Mouse (Mus musculus) erythroblast, embryonic 14.5 days (primary cell): ENCODE results near the gene Cd6. TPM values are rescaled to one million over a fixed set of nuclear protein-coding genes. Genes with fewer than 3 reads are reported as not detected.

Experiments used
- H3K27me3 ChIP-seq: 2 replicates; pipeline ENCODE4 v1.6.1; 2012; ENCODE audit warnings: inconsistent platforms; ENCODE audit not compliant: control insufficient read depth
- H3K36me3 ChIP-seq: 2 replicates; pipeline ENCODE4 v1.6.1; 2012; ENCODE audit warnings: mild to moderate bottlenecking, inconsistent platforms; ENCODE audit not compliant: control insufficient read depth
- H3K4me1 ChIP-seq: 2 replicates; pipeline ENCODE4 v1.6.1; 2012; ENCODE audit warnings: inconsistent platforms; ENCODE audit not compliant: control insufficient read depth
- H3K4me3 ChIP-seq: replicated peaks from 2 replicates; pipeline ENCODE3; 2012; ENCODE audit warnings: moderate library complexity, mild to moderate bottlenecking, inconsistent platforms
- H3K9me3 ChIP-seq: 2 replicates; pipeline ENCODE4 v1.6.1; 2012; ENCODE audit warnings: low read length, inconsistent platforms, mixed read lengths; ENCODE audit not compliant: control insufficient read depth
- GATA1 ChIP-seq: IDR thresholded peaks from 2 replicates; pipeline ENCODE4 v1.6.1; 2012; ENCODE audit warnings: low read length, inconsistent platforms, mixed read lengths
- TAL1 ChIP-seq: IDR thresholded peaks from 3 replicates; pipeline ENCODE4 v1.6.1; 2012; ENCODE audit warnings: low read length, inconsistent platforms, mixed read lengths
- polyA plus RNA-seq: library from polyadenylated mRNA; stranded (reverse); fragments of >175 nt; gene quantifications from 2 replicates; pipeline ENCODE4 v1.2.3, GENCODE M21; 2012

The Cd6 gene
- polyA plus RNA-seq, 1 experiment = not detected

DNA sequence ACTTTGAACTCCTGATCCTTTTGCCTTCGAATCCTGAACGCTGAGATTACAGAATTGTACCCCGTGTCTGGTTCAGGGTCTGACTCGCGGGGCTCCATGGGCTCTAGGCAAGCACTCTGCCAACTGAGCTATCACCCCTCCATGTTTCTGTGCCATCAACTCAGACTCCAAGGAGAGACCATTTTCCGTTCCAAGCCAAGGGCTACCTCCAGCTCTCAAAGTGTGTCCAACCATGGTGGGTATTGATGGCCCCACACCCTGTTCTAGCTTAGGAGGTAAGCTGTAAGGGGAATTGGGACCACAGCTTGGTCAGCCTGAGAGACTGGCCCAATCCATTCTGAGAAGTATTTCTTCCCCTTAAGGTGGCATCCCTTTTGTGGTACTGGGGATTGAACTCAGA lies 80.6 kb downstream of the Cd6 start:
- no peak overlapping the region for H3K4me3 ChIP-seq
- H3K4me1 ChIP-seq = no peaks in the 10 kb centered on the region
- H3K27me3 ChIP-seq = no peaks in the 10 kb centered on the region
- TF ChIP-seq TAL1 = no peak
- no peaks in the 10 kb centered on the region for H3K36me3 ChIP-seq
- H3K9me3 ChIP-seq = no peaks in the 10 kb centered on the region

DNA sequence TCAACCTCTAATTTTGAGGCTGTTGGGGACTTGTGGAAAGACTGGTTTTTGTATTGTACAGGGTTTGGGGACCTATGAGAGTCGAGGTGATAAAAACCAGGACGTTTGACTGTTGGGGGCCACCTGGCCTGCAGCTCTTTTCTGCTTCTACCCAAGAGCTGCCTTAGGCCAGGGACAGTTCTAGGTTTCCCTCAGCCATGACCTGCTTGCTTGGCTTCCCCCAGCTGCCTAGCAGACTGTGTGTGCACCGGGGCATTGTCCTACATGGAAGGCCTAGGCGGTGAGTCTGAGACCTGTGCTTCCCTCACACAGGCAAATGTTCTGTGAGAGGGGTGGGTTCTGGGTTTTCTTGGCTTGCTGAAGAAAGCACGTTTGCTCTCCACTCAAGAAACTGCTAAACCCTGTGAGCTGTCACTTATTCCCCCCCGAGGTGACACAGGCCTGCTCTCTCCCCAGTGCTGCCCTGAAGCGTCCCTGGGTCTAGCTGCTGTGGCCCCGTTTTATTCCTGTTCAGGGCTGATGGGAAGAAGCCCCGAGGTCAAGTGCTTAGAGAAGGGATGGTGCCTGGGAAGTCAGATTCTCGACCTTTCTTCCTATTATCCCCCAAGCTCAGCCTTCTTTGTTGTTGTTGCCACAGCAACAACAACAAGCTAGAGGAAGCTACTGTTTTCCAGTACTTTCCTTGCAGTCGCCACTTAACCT lies 81.3 kb downstream of the Cd6 start:
- Histone ChIP-seq H3K9me3 (no peaks in the 10 kb centered on the region), H3K4me1 (no peaks in the 10 kb centered on the region), H3K27me3 (no peaks in the 10 kb centered on the region), H3K36me3 (no peaks in the 10 kb centered on the region), H3K4me3 (no peak overlapping the region)
- no peak for TF ChIP-seq GATA1
- TF ChIP-seq TAL1 = no peak

DNA sequence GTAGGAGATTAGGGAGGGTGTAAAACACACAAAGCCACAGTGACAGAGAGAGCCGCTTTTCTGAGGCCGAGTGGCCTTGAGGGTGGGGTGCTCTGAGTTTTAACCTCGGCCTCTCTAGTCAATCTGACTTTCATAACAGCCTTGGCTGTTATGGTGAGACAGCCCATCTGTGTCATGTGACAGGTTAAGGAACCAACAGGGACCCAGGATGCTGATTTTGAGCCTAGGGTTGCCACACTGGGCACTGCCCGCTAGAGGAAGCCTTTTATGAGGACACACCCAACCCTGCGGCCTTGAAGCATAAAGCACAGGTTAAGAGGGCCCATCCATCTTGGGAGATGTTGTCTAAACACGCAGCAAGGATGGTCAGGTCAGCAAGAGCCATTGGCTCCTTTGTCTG lies 82.1 kb downstream of the Cd6 start:
- H3K36me3 ChIP-seq = no peaks in the 10 kb centered on the region
- no peaks in the 10 kb centered on the region for H3K4me1 ChIP-seq
- no peak overlapping the region for H3K4me3 ChIP-seq
- H3K27me3 ChIP-seq = no peaks in the 10 kb centered on the region
- TF ChIP-seq TAL1 (no peak), GATA1 (no peak)
- H3K9me3 ChIP-seq = no peaks in the 10 kb centered on the region

DNA sequence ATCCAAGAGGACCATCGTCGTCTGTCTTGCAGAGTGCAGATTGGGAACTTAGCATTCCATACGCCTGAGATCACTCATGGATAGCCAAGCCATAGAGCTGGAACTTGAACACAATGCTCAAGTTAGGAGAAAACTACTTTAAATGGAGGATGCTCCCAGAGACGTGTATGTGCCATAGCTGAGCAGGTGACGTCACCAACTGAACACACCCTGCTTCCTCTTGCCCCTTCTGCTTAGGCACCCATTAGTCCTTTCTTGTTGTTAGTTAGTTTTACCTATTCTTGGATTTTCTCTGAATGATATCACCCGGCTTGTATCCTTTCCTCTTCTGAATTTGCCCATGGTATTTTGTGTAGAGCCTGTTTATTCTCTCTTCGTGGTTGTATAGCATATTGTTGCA lies 82.7 kb downstream of the Cd6 start:
- H3K4me1 ChIP-seq = no peaks in the 10 kb centered on the region
- TF ChIP-seq TAL1 = no peak
- no peaks in the 10 kb centered on the region for H3K9me3 ChIP-seq
- H3K4me3 ChIP-seq = no peak overlapping the region
- no peaks in the 10 kb centered on the region for H3K27me3 ChIP-seq
- H3K36me3 ChIP-seq = no peaks in the 10 kb centered on the region

DNA sequence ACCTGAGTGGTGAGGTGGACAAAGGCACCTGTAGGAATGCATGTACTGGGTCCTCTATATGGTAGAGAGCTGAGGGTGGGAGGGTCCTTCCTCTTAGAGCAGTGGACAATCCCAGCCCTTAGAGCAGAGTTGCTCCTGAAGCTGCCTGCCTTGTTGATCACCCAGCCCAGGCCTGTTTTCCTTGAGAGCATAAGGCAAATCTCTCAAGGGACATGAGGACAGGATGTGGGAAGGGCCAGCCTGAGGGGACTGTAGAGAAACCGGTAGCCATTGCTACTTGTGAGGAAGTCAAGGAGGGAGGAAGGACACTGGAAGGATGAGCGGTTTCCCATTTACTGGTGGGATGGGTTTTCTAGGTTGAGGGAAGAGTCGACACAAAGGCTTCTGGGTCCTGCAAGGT lies 87.3 kb downstream of the Cd6 start:
- Histone ChIP-seq H3K4me3 (no peak overlapping the region), H3K9me3 (no peaks in the 10 kb centered on the region), H3K36me3 (no peaks in the 10 kb centered on the region), H3K27me3 (no peaks in the 10 kb centered on the region; the same call in 1 of the 2 replicates), H3K4me1 (no peaks in the 10 kb centered on the region)
- TF ChIP-seq TAL1 (no peak), GATA1 (no peak)

DNA sequence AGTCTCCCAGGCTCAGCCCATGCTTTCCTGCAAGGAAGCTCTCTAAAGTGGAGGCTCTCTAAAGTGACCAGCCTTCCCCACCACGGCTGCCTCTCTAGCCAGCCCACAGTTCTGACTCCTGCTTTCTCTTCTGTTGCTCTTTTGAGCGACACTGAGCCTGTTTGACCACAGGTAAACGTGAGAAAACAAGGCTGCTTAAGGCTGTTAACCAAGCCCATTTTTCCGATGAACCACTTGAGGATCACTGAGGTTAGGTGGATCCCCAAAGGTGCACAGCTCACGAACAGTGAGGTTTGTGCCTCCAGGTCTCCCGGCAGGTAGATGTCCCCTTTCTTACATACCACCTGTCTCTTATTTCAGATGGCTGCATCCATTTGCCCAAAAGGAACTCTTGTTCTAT lies 87.7 kb downstream of the Cd6 start:
- no peaks in the 10 kb centered on the region for H3K9me3 ChIP-seq
- H3K27me3 ChIP-seq = no peaks in the 10 kb centered on the region; the same call in 1 of the 2 replicates
- H3K4me3 ChIP-seq = no peak overlapping the region
- no peaks in the 10 kb centered on the region for H3K4me1 ChIP-seq
- no peaks in the 10 kb centered on the region for H3K36me3 ChIP-seq
- no peak for TF ChIP-seq GATA1
- TF ChIP-seq TAL1 = no peak

DNA sequence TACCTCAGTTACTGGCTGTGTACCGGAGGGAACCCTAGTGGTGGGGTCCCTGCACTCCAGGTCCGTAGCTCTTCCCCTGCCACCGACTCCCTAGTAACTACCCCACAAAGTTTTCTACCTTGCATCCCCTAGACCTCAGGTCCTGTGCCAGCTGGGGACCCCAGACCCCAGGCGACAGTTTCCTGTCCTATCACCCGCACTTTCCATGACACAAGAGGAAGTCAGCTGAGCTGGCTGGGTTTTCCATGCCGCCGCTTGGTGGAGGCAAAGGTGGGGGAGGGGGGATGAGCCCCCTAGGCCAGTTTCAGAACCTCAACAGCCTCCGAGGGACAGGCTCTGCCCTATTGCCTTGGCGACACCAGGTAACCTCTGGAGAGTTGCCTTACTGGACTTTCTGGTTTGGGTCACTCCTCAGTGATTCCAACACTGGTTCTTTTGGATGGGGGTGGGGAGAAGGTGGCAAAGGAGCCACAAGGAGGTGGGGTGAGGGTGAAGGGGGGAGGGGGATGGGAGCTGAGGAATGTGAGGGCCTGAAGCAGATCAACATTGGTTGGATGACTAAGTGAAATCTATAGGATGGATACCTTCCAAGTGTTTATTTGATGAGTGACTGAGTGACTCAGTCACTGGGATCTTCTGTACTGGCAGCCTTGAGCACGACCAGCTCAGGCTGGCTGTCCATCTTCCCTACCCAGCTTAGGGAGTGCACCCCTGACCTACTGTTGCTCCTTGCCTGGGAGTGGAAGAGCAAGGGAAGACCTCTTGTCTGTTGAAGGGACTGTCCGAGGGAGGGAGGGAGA lies 89.0 kb downstream of the Cd6 start:
- Histone ChIP-seq H3K36me3 (no peaks in the 10 kb centered on the region), H3K4me3 (no peak overlapping the region), H3K27me3 (no peaks in the 10 kb centered on the region; the same call in 1 of the 2 replicates), H3K9me3 (no peaks in the 10 kb centered on the region), H3K4me1 (no peaks in the 10 kb centered on the region)
- TF ChIP-seq GATA1 (no peak), TAL1 (no peak)

DNA sequence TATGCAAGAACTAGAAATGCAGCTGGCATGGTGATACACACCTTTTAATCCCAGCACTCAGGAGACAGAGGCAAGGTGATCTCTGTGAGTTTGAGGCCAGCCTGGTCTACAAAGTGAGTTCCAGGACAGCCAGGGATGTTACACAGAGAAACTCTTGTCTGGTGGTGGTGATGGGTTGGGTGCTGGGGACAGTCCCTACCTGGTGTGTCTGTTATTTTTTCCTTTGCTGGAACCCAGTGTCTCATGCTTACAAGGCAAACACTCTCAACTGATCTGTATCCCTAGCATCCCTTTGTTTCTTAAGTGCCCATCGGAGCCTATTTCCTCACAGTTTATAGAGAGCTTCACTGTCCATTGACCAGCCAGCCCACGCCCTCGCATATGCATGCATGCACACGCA lies 89.9 kb downstream of the Cd6 start:
- no peaks in the 10 kb centered on the region; the same call in 1 of the 2 replicates for H3K27me3 ChIP-seq
- H3K4me3 ChIP-seq = no peak overlapping the region
- no peaks in the 10 kb centered on the region for H3K9me3 ChIP-seq
- no peaks in the 10 kb centered on the region for H3K36me3 ChIP-seq
- no peak for TF ChIP-seq GATA1
- TF ChIP-seq TAL1 = no peak
- H3K4me1 ChIP-seq = no peaks in the 10 kb centered on the region

Other genes with a start within 250 kb of the Cd6 start
- 2.3 and 2.8 TPM in 2 replicates for gene Ddb1, start 224.7 kb downstream of the Cd6 start, polyA plus RNA-seq
- gene Tkfc, start 224.4 kb downstream of the Cd6 start, polyA plus RNA-seq = 0.31 and 0.64 TPM in 2 replicates
- 0.11 and 0.12 TPM in 2 replicates for gene Vwce, start 195.8 kb downstream of the Cd6 start, polyA plus RNA-seq
- not detected in 2 replicates for gene Pga5, start 152.0 kb downstream of the Cd6 start, polyA plus RNA-seq
- 2.4 and 3.2 TPM in 2 replicates for gene Vps37c, start 141.3 kb downstream of the Cd6 start, polyA plus RNA-seq
- gene Cd5, start 91.1 kb downstream of the Cd6 start, polyA plus RNA-seq = not detected in 2 replicates
- 0.30 and 0.67 TPM in 2 replicates for gene Slc15a3, start 9.7 kb upstream of the Cd6 start, polyA plus RNA-seq
- 0.05 TPM in 2 replicates for gene Tmem132a, start 39.9 kb upstream of the Cd6 start, polyA plus RNA-seq
- 1.3 and 1.4 TPM in 2 replicates for gene Tmem109, start 51.9 kb upstream of the Cd6 start, polyA plus RNA-seq
- 3.2 and 4.1 TPM in 2 replicates for gene Prpf19, start 65.2 kb upstream of the Cd6 start, polyA plus RNA-seq
- gene Zp1, start 90.6 kb upstream of the Cd6 start, polyA plus RNA-seq = not detected in 2 replicates
- not detected in 2 replicates for gene Ptgdr2, start 107.1 kb upstream of the Cd6 start, polyA plus RNA-seq
- gene Ccdc86, start 119.2 kb upstream of the Cd6 start, polyA plus RNA-seq = 1.2 and 1.4 TPM in 2 replicates
- gene Ms4a10, start 144.6 kb upstream of the Cd6 start, polyA plus RNA-seq = not detected in 2 replicates
- gene Ms4a15, start 163.2 kb upstream of the Cd6 start, polyA plus RNA-seq = not detected in 2 replicates
- not detected in 2 replicates for gene Ms4a18, start 188.0 kb upstream of the Cd6 start, polyA plus RNA-seq